Mouse (Mus musculus) forebrain, postnatal 0 days (tissue): Measurements from ENCODE around the gene Psmb7. TPM values are rescaled to one million over a fixed set of nuclear protein-coding genes. Genes with fewer than 3 reads are reported as not detected.

Source experiments
- ATAC-seq: fragments of 200-750 bp; cut with Nextera tagmentation; 2 replicates; pipeline ENCODE4 v1.8.0; 2017; ENCODE audit warnings: mild to moderate bottlenecking, moderate library complexity
- DNase-seq: peaks from one replicate; pipeline ENCODE4 v3.0.0-alpha.2; 2015
- H3K27ac ChIP-seq: fragments of 300-500 bp; sonication (generic); 2 replicates; pipeline ENCODE4 v1.5.1; 2014; ENCODE audit warnings: low read depth, mild to moderate bottlenecking, antibody characterized with exemption, low read length, moderate library complexity, mixed read lengths
- H3K27me3 ChIP-seq: fragments of 300-500 bp; sonication (generic); 2 replicates; pipeline ENCODE4 v1.6.1; 2014; ENCODE audit warnings: mild to moderate bottlenecking, low read length, mixed read lengths; ENCODE audit not compliant: insufficient read depth
- H3K36me3 ChIP-seq: fragments of 300-500 bp; sonication (generic); 2 replicates; pipeline ENCODE4 v1.6.1; 2014; ENCODE audit warnings: mild to moderate bottlenecking, moderate library complexity; ENCODE audit not compliant: insufficient read depth
- H3K4me1 ChIP-seq: fragments of 300-500 bp; sonication (generic); 2 replicates; pipeline ENCODE4 v1.6.1; 2014; ENCODE audit warnings: antibody characterized with exemption; ENCODE audit not compliant: insufficient read depth
- H3K4me2 ChIP-seq: fragments of 300-500 bp; sonication (generic); 2 replicates; pipeline ENCODE4 v1.6.1; 2014; ENCODE audit warnings: low read depth, mild to moderate bottlenecking, moderate library complexity
- H3K4me3 ChIP-seq: fragments of 300-500 bp; sonication (generic); 2 replicates; pipeline ENCODE4 v1.5.1; 2014; ENCODE audit warnings: low read depth, low read length, mixed read lengths
- H3K9ac ChIP-seq: fragments of 300-500 bp; sonication (generic); 2 replicates; pipeline ENCODE4 v1.6.1; 2014; ENCODE audit warnings: mild to moderate bottlenecking
- H3K9me3 ChIP-seq: fragments of 300-500 bp; sonication (generic); 2 replicates; pipeline ENCODE4 v1.6.1; 2016; ENCODE audit warnings: low read length
- CTCF ChIP-seq: sonication (generic); IDR thresholded peaks from 2 replicates; pipeline ENCODE4 v1.5.1; 2016; ENCODE audit warnings: antibody characterized with exemption, control low read depth, low read depth
- WGBS: fragments of 180-500 bp; shearing (Covaris S2); extraction: QIAGEN DNeasy Blood & Tissue Kit; methylation state at CpG from one replicate; pipeline ENCODE4 v1.1.7; 2014; 5-methylcytosine and 5-hydroxymethylcytosine counted together
- polyA plus RNA-seq: library from polyadenylated mRNA; unstranded; fragments of >200 nt; fragmentation: Nextera tagmentation; extraction: Ambion mirVana; gene quantifications from 2 replicates; pipeline ENCODE4 v1.2.1, GENCODE M21; 2015
- total RNA-seq: library from RNA; depleted of rRNA; stranded (reverse); fragments of >200 nt; gene quantifications from 2 replicates; pipeline ENCODE4 v1.2.3, GENCODE M21; 2014

The Psmb7 gene
- total and polyA plus RNA-seq, 2 experiments from 2014 or later, result 276 to 292 TPM

DNA sequence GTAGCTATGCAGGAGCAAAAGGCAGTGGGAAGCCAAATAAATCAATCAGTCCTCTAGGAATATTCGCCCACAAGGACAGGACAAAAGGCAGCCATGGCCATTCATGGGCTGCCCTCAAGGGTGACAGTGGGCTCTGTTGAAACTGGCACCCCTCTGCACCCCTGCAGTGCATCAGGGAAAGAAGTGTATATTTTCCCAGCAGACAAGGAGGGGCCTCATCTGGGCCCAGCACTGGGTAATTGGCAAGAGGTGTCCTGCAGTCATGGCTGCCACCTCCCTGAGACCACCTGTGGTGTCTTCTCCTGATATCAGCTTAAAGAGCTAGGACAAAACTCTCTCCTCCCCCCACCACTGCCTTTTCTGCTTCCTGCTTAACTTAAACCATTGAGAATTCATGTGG is 64.4 kb downstream of the Psmb7 start:
- H3K27ac ChIP-seq, result peak overlapping the region; percentile 70
- H3K4me1 ChIP-seq, result peaks cover 7% of the 10 kb centered on the region
- no peak for TF ChIP-seq CTCF
- DNase-seq, result no peak
- 29% methylated on average over 1 of the region's 1 CpGs for WGBS
- H3K4me2 ChIP-seq, result no peak overlapping the region
- H3K36me3 ChIP-seq, result peaks cover 7% of the 10 kb centered on the region
- H3K9ac ChIP-seq, result no peak overlapping the region
- no peaks in the 10 kb centered on the region for H3K9me3 ChIP-seq
- H3K4me3 ChIP-seq, result no peak overlapping the region
- ATAC-seq, result peak; percentile 10; the same call in 1 of the 2 replicates
- no peaks in the 10 kb centered on the region for H3K27me3 ChIP-seq

DNA sequence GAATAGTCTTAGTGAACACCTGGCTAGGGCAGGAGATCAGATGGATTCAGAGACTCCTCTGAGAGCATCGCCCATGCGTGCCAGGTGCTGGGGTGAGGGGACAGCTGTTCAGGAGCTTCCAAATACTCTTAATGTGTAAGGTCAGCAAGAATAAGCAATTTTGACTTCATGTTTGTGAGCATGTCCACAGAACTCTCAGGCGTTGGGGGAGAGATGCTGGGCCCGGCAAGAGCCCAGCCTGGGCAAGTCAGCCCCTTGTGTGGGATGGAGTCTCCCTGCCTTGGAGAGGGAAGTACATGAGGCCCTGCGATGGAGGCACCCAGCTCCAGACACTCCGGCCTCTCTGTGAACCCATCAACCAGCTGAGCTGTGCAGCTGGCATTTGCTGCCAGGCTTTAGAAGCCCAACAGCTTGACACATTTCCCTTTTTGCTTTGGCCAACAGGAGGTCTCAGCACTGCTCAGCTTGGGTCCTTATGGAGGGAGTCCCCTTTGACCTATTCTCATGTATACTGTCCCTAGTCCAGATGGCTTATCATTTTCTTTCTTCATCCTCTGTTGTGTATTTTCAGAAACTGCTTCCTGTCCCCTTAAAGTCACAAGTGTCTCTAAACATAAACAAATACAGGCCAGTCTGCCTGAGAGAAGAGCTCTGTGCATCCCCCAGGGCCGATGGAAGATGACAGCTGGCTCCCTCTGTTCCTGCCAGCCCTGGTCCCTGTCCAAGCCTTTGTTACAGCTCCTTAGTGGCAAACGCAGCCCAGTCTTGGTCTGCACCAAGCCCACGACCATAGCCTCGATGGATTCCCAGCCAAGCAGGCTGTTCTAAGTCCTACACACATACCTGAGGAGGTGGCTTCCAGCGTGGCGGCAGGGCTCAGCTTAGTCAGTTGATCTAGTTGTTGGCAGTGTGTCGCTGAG is 65.0 kb downstream of the Psmb7 start:
- Histone ChIP-seq H3K4me2 (no peak overlapping the region), H3K9me3 (no peaks in the 10 kb centered on the region), H3K27me3 (no peaks in the 10 kb centered on the region), H3K27ac (peak overlapping the region; percentile 70), H3K9ac (no peak overlapping the region), H3K36me3 (peaks cover 7% of the 10 kb centered on the region), H3K4me1 (peaks cover 4% of the 10 kb centered on the region), H3K4me3 (no peak overlapping the region)
- 49% methylated on average over 13 of the region's 13 CpGs for WGBS
- ATAC-seq, result peak; percentile 79
- DNase-seq, result peak; percentile 59
- no peak for TF ChIP-seq CTCF

DNA sequence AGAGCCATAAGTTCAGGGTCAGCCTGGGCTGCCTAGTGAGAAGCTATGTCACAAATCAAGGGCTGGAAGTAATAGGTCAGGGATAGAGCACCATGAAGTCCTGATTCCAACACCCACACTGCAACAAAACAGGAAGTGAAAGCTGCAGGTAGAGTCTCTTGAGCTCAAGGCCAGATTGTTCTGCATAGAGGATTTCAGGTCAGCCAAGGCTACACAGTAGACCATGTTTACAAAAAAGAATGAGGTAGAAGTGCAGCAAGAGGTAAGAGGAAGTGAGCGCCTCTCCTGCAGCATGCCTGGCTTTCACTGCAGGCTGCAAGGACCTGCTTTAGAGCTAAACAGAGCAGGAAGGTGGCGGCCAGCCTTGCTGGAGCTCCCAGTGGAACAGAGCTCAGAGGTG is 69.2 kb downstream of the Psmb7 start:
- Histone ChIP-seq H3K27ac (no peak overlapping the region), H3K36me3 (peaks cover 4% of the 10 kb centered on the region), H3K9me3 (no peaks in the 10 kb centered on the region), H3K4me1 (peaks cover 4% of the 10 kb centered on the region; the same call in 1 of the 2 replicates), H3K4me2 (no peak overlapping the region), H3K4me3 (no peak overlapping the region), H3K27me3 (no peaks in the 10 kb centered on the region), H3K9ac (no peak overlapping the region)
- 93% methylated on average over 2 of the region's 2 CpGs for WGBS
- TF ChIP-seq CTCF, result no peak
- DNase-seq (no peak), ATAC-seq (no peak)

DNA sequence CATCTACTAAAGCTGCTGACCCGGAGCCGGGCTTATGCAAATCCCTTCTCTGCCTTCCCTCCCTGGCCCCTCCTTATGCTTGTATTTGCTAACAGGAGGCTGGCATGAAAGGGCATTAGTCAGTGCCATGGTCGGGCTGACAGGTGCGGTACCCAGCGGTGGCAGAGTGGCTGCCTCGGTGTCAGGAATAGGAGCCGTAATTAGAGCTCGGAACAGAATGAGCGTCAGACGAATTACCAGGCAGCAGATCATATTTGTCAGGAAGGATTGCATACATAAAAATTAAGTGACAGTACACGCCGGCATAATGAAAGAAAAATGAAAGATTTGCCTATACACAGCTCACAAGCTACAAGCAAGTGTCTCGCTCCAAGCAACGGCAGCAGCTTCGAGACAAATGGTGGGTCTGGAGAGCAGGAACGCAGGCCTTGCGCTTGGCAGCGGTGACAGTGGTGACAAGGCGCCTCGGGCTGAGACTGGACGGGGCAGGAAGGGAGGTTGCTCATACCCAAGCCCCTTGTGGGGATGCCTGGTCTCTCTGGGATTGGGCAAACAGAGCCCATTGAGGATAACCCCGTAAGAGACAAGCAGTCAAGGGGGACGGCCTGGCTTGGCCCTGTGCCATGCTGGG is 71.8 kb downstream of the Psmb7 start:
- peak; percentile 51 for DNase-seq
- H3K4me1 ChIP-seq, result no peaks in the 10 kb centered on the region
- no peaks in the 10 kb centered on the region for H3K27me3 ChIP-seq
- ATAC-seq, result peak; percentile 78
- no peak for TF ChIP-seq CTCF
- peak overlapping the region; percentile 58 for H3K27ac ChIP-seq
- no peaks in the 10 kb centered on the region for H3K9me3 ChIP-seq
- no peak overlapping the region for H3K4me2 ChIP-seq
- H3K4me3 ChIP-seq, result no peak overlapping the region
- H3K36me3 ChIP-seq, result peaks cover under 1% of the 10 kb centered on the region; the same call in 1 of the 2 replicates
- no peak overlapping the region for H3K9ac ChIP-seq
- 47% methylated on average over 23 of the region's 23 CpGs for WGBS

DNA sequence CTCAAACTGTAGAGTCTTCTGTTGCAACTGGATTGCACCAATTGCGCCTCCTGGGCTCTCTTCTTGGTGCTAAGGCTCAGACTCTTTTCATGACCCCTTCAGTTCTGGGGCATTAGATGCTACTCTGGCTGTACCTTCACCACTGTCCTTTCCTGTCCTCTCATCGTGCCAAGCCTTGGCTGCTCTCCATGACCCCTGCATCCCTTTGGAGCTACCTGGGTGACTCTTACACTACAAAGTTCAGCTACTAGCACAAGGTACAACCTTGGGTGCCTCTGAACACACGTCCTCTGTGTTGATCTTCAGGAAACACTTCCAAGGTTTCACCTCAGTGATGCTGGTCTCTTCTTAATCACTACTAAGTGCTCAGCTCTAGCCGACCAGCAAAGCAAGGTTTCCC is 81.3 kb downstream of the Psmb7 start:
- Histone ChIP-seq H3K36me3 (no peaks in the 10 kb centered on the region), H3K4me2 (no peak overlapping the region), H3K27me3 (no peaks in the 10 kb centered on the region), H3K4me3 (no peak overlapping the region), H3K9ac (no peak overlapping the region), H3K9me3 (no peaks in the 10 kb centered on the region), H3K27ac (no peak overlapping the region), H3K4me1 (no peaks in the 10 kb centered on the region)
- no peak for TF ChIP-seq CTCF
- WGBS, result 90% methylated on average over 4 of the region's 4 CpGs
- DNase-seq, result no peak
- ATAC-seq, result no peak

DNA sequence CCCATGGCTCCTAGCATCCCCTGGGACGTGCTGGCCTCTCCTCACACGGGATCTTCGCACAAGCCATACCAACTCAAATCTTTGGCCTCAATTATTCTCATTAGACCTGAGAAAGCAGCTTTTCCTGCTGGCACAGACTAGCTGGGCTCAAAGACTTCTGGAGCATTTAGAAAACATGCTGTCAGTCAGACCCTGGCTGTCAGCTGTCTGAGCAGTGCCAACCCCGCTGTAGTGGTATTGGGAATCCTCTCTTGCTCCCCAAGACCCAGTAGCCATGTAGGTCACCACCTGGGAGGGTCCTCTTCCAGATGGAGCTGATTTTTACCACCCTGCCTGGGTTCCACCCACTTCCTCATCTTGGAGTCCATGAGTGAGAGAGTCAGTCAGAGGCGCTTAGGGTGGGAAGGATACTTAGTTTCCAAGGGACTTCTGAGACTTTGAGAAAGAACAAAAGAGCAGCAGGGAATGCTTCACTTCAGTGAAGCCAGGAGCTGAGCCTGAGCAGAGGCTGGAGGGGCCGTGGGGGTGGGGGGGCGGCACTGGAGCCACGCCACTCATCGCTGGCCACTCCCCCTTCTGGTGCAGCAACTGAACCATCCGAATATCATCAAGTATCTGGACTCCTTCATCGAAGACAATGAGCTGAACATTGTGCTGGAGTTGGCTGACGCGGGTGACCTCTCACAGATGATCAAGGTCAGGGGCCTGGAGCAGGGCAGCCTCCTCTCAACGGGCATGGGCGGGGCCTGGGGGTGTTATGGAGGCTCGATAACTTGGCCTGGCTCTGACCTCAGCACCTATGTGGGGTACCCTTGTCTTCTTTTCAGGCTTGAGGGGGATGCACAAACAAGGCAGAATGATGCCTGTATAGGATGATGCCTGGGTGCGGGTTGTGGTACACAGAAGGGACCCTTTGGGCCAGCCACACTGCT is 83.3 kb downstream of the Psmb7 start:
- Histone ChIP-seq H3K9me3 (no peaks in the 10 kb centered on the region), H3K4me2 (no peak overlapping the region), H3K4me3 (no peak overlapping the region), H3K27ac (no peak overlapping the region), H3K36me3 (no peaks in the 10 kb centered on the region), H3K4me1 (no peaks in the 10 kb centered on the region), H3K27me3 (no peaks in the 10 kb centered on the region), H3K9ac (no peak overlapping the region)
- WGBS, result 44% methylated on average over 17 of the region's 17 CpGs
- no peak for TF ChIP-seq CTCF
- ATAC-seq (no peak), DNase-seq (no peak)
